Mouse (Mus musculus) gonadal fat pad, adult 2 months (tissue): ENCODE results near the gene Fgfr2. TPM values are rescaled to one million over a fixed set of nuclear protein-coding genes. Genes with fewer than 3 reads are reported as not detected.

Experiments used
- DNase-seq: peaks from one replicate; pipeline ENCODE4 v3.0.0-alpha.2; 2012; ENCODE audit warnings: low read depth
- polyA plus RNA-seq: library from polyadenylated mRNA; depleted of rRNA; stranded (reverse); fragments of >200 nt; gene quantifications from 2 replicates; pipeline ENCODE4 v1.2.3, GENCODE M21; 2012

The Fgfr2 gene
- polyA plus RNA-seq, 1 experiment: 33.3 TPM

- no peak for DNase-seq
Observed at GRCm38 (mm10) chr7:130951004-130951403, 2172.1 kb downstream of the Fgfr2 start.

- no peak for DNase-seq
Observed at GRCm38 (mm10) chr7:130950482-130950881, 2172.7 kb downstream of the Fgfr2 start.

GRCm38 (mm10) chr7:130949331-130949751 lies 2173.8 kb downstream of the Fgfr2 start:
- no peak for DNase-seq

GRCm38 (mm10) chr7:130948563-130949208 lies 2174.5 kb downstream of the Fgfr2 start:
- DNase-seq: no peak

- no peak for DNase-seq
Observed at GRCm38 (mm10) chr7:130946303-130946702, 2176.8 kb downstream of the Fgfr2 start.

- DNase-seq: no peak
Observed at GRCm38 (mm10) chr7:130945730-130946129, 2177.4 kb downstream of the Fgfr2 start.

- DNase-seq: no peak
Observed at GRCm38 (mm10) chr7:130944766-130945475, 2178.2 kb downstream of the Fgfr2 start.

GRCm38 (mm10) chr7:130943280-130943895 lies 2179.8 kb downstream of the Fgfr2 start:
- no peak for DNase-seq

GRCm38 (mm10) chr7:130940733-130941132 lies 2182.4 kb downstream of the Fgfr2 start:
- no peak for DNase-seq

GRCm38 (mm10) chr7:130938896-130939295 lies 2184.3 kb downstream of the Fgfr2 start:
- DNase-seq: no peak

GRCm38 (mm10) chr7:130938005-130938404 lies 2185.1 kb downstream of the Fgfr2 start:
- DNase-seq: no peak

- DNase-seq: no peak
Observed at GRCm38 (mm10) chr7:130937266-130937841, 2185.8 kb downstream of the Fgfr2 start.

- no peak for DNase-seq
Observed at GRCm38 (mm10) chr7:130936472-130936951, 2186.6 kb downstream of the Fgfr2 start.

- DNase-seq: no peak
Observed at GRCm38 (mm10) chr7:130935793-130936471, 2187.2 kb downstream of the Fgfr2 start, which contains the start of gene Htra1. TSS of gene Htra1 (plus strand) at chr7:130936111.

- no peak for DNase-seq
Observed at GRCm38 (mm10) chr7:130935421-130935792, 2187.7 kb downstream of the Fgfr2 start.

- no peak for DNase-seq
Observed at GRCm38 (mm10) chr7:130934654-130935053, 2188.5 kb downstream of the Fgfr2 start.

- no peak for DNase-seq
Observed at GRCm38 (mm10) chr7:130932921-130933320, 2190.2 kb downstream of the Fgfr2 start.

- no peak for DNase-seq
Observed at GRCm38 (mm10) chr7:130930401-130930800, 2192.7 kb downstream of the Fgfr2 start.

GRCm38 (mm10) chr7:130922981-130923731 lies 2200.0 kb downstream of the Fgfr2 start:
- no peak for DNase-seq

GRCm38 (mm10) chr7:130918260-130918659 lies 2204.9 kb downstream of the Fgfr2 start:
- no peak for DNase-seq
